8 mouse cellular contexts compared by ENCODE assay signal in the genomic region with DNA sequence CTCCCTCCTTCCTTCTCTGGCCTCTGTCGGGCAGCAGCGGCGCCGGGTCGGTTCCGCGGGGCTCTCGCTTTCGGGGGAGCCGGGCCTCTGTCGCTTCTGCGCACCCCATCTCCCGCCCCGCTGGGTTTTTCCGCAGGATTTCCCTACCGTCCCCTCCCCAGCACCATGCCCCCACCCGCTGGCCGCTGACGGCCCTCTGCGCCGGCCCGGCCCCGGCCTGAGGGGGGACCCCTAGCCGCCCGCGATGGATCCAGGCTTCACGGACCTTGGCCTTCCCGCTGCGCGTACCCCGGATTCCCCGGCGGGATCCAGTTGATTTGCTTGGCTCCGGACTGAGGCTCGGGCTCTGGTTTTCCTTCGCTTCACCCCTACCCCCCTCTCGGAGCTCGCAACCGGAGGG. TPM values are rescaled to one million over a fixed set of nuclear protein-coding genes. Genes with fewer than 3 reads are reported as not detected.
A peak's percentile ranks its signal among the peaks of the same experiment; 100 is the strongest.
DNase-seq lines count a peak whose midpoint lies in the region; ATAC-seq and TF ChIP-seq lines count a peak whose summit lies in the region.

No protein-coding gene starts in this region.

- H3K36me3 ChIP-seq in heart, embryonic 14.5 days (ENCODE audit: control insufficient read depth, insufficient read depth, low read length): no peaks in the 10 kb centered on the region
- no peaks in the 10 kb centered on the region for H3K36me3 ChIP-seq in liver, embryonic 13.5 days

- whole genome bisulfite sequencing in heart, embryonic 14.5 days: 1% methylated on average over 36 of the region's 39 CpGs
- WGBS in liver, embryonic 13.5 days (ENCODE audit: insufficient replicate concordance): 1% methylated on average over 39 of the region's 39 CpGs

- peak overlapping the region; percentile 73 for H3K4me3 ChIP-seq in gastrocnemius, adult 2 months
- peak overlapping the region; percentile 17 to 43; a peak in 3 of 4 replicates for H3K4me3 ChIP-seq in heart, embryonic 14.5 days (ENCODE audit: control insufficient read depth in 1 of 2, insufficient read depth in 1 of 2, low read depth in 1 of 2, low read length in 2 of 2)
- peak overlapping the region; percentile 30 for H3K4me3 ChIP-seq in liver, embryonic 13.5 days (replicated peaks)

- DNase-seq in gastrocnemius, adult 2 months: peak; percentile 36
- no peak for DNase-seq in gastrocnemius, postnatal 10 days
- DNase-seq in Muller cell, postnatal 12 days (ENCODE audit: inconsistent ontology term): peak; percentile 9
- DNase-seq in liver, embryonic 13.5 days: no peak
- no peak for DNase-seq in natural killer cell, adult 2 months (ENCODE audit: low spot score in 2 of 2)
- DNase-seq in left cerebral cortex, postnatal 25 days (ENCODE audit: low spot score in 2 of 2): no peak
- DNase-seq in left cerebral cortex, adult 11 months (ENCODE audit: low spot score): no peak

- peak overlapping the region; percentile 64 for H3K4me2 ChIP-seq in heart, embryonic 14.5 days (ENCODE audit: low read length)
- H3K4me2 ChIP-seq in liver, embryonic 13.5 days: peak overlapping the region; percentile 52

- H3K9me3 ChIP-seq in heart, embryonic 14.5 days (ENCODE audit: control insufficient read depth, low read length): no peaks in the 10 kb centered on the region
- H3K9me3 ChIP-seq in liver, embryonic 13.5 days (replicated peaks): no peaks in the 10 kb centered on the region

- no peak overlapping the region for H3K27ac ChIP-seq in gastrocnemius, adult 2 months
- no peak overlapping the region for H3K27ac ChIP-seq in heart, embryonic 14.5 days (replicated peaks in 1 of 2; ENCODE audit: control insufficient read depth in 1 of 2, insufficient read depth in 1 of 2, low read depth in 2 of 2, low read length in 2 of 2)
- no peak overlapping the region for H3K27ac ChIP-seq in liver, embryonic 13.5 days

- H3K27me3 ChIP-seq in heart, embryonic 14.5 days (ENCODE audit: control insufficient read depth, insufficient read depth, low read length): peaks cover 94% of the 10 kb centered on the region
- peaks cover 98% of the 10 kb centered on the region for H3K27me3 ChIP-seq in liver, embryonic 13.5 days

- TF ChIP-seq CTCF in gastrocnemius, adult 2 months (IDR thresholded peaks at IDR 0.05): no peak

- peaks cover 0 to 9% of the 10 kb centered on the region in 2 experiments; a peak in 3 of 4 replicates for H3K4me1 ChIP-seq in heart, embryonic 14.5 days (ENCODE audit: control insufficient read depth in 2 of 2, insufficient read depth in 2 of 2, low read length in 2 of 2)
- H3K4me1 ChIP-seq in liver, embryonic 13.5 days (replicated peaks): peaks cover 8% of the 10 kb centered on the region

- intact Hi-C loops in gastrocnemius, adult 2 months (cut with DNase I): no loop called here
- intact Hi-C loops in left cerebral cortex, postnatal 25 days (cut with DNase I): loop anchor here (5.0 kb wide), 1 partner anchor 34 kb away; no protein-coding TSS in a partner anchor

- peak overlapping the region; percentile 36; the same call in 1 of the 2 replicates for H3K9ac ChIP-seq in heart, embryonic 14.5 days (ENCODE audit: low read length)
- no peak overlapping the region for H3K9ac ChIP-seq in liver, embryonic 13.5 days

- ATAC-seq in heart, embryonic 14.5 days (ENCODE audit: insufficient number of reproducible peaks, insufficient read depth, low FRiP score, low read depth): no peak
- ATAC-seq in liver, embryonic 13.5 days (ENCODE audit: low read depth): no peak

RNA-seq across cellular contexts. Expression of a gene that starts 45.0 kb away (rescaled TPM):
- total RNA-seq in gastrocnemius, adult 2 months (2021): not detected
- total RNA-seq in gastrocnemius, postnatal 10 days (2021): not detected
- not detected in 2 replicates for polyA plus RNA-seq in heart, embryonic 14.5 days (2014; fragmentation: Nextera tagmentation; extraction: Ambion mirVana)
- polyA plus RNA-seq in liver, embryonic 13.5 days (2015; fragmentation: Nextera tagmentation; extraction: Ambion mirVana): not detected in 2 replicates
- under 1 TPM; 0.18 to 0.21 TPM for total RNA-seq in left cerebral cortex, postnatal 25 days (2021)

Comparison
In these comparisons a context has a peak if more than half of its experiments do, and no peak if none do; other contexts are left out.
1. DNase-seq: peak in gastrocnemius, adult 2 months (single experiment) and Muller cell, postnatal 12 days (single experiment); none in gastrocnemius, postnatal 10 days (single experiment), liver, embryonic 13.5 days (single experiment), natural killer cell, adult 2 months (0 of 2), left cerebral cortex, postnatal 25 days (0 of 2) and left cerebral cortex, adult 11 months (single experiment).
2. Peak in every context shown above with its lines, with median percentiles within 50 percentile points of each other: H3K4me3 ChIP-seq.